Mouse (Mus musculus) c-Kit-negative CD71-positive TER-119-positive erythroid progenitor cells, embryonic 14.5 days (primary cell): ENCODE measurements around the gene Tor4a.

ENCODE experiments used
- DNase-seq: peaks from one replicate; pipeline ENCODE4 v3.0.0-alpha.2; 2013; ENCODE audit warnings: low read depth, low spot score

The Tor4a gene

GRCm38 (mm10) chr2:25193330-25193770 lies 3.3 kb downstream of the Tor4a start:
- DNase-seq: peak; percentile 63

GRCm38 (mm10) chr2:25187841-25188240 lies 8.8 kb downstream of the Tor4a start:
- no peak for DNase-seq

- DNase-seq: no peak
Observed at GRCm38 (mm10) chr2:25186575-25186930, 10.1 kb downstream of the Tor4a start.

GRCm38 (mm10) chr2:25185625-25186574 lies 10.8 kb downstream of the Tor4a start:
- DNase-seq: no peak

- no peak for DNase-seq
Observed at GRCm38 (mm10) chr2:25184496-25184895, 12.2 kb downstream of the Tor4a start.

GRCm38 (mm10) chr2:25183336-25183735 lies 13.3 kb downstream of the Tor4a start:
- DNase-seq: no peak

- DNase-seq: no peak
Observed at GRCm38 (mm10) chr2:25182664-25183063, 14.0 kb downstream of the Tor4a start.

- DNase-seq: no peak
Observed at GRCm38 (mm10) chr2:25181891-25182397, 14.7 kb downstream of the Tor4a start.

- DNase-seq: peak; percentile 42
Observed at GRCm38 (mm10) chr2:25180973-25181890, 15.5 kb downstream of the Tor4a start.

GRCm38 (mm10) chr2:25180478-25180903 lies 16.2 kb downstream of the Tor4a start, which contains the start of gene Nrarp:
TSS of gene Nrarp (plus strand) at chr2:25180758.
- no peak for DNase-seq

GRCm38 (mm10) chr2:25179566-25180217 lies 17.0 kb downstream of the Tor4a start:
- DNase-seq: no peak

- DNase-seq: no peak
Observed at GRCm38 (mm10) chr2:25178285-25178972, 18.3 kb downstream of the Tor4a start.

GRCm38 (mm10) chr2:25177685-25178084 lies 19.0 kb downstream of the Tor4a start:
- DNase-seq: no peak

GRCm38 (mm10) chr2:25177076-25177475 lies 19.6 kb downstream of the Tor4a start:
- no peak for DNase-seq

- no peak for DNase-seq
Observed at GRCm38 (mm10) chr2:25176573-25176972, 20.1 kb downstream of the Tor4a start.

- no peak for DNase-seq
Observed at GRCm38 (mm10) chr2:25175690-25176078, 21.0 kb downstream of the Tor4a start.

- no peak for DNase-seq
Observed at GRCm38 (mm10) chr2:25174866-25175689, 21.6 kb downstream of the Tor4a start.

GRCm38 (mm10) chr2:25173821-25174220 lies 22.9 kb downstream of the Tor4a start:
- no peak for DNase-seq

- DNase-seq: no peak
Observed at GRCm38 (mm10) chr2:25172629-25173028, 24.1 kb downstream of the Tor4a start.

- DNase-seq: no peak
Observed at GRCm38 (mm10) chr2:25171769-25172153, 24.9 kb downstream of the Tor4a start.
